Mouse (Mus musculus) lung, adult 2 months (tissue): Measurements from ENCODE around the gene Limd1.

Source experiments
- CTCF ChIP-seq: fragments of 200-500 bp; IDR thresholded peaks from 2 replicates; pipeline ENCODE4 v1.5.1; 2011; ENCODE audit warnings: mild to moderate bottlenecking, low read length, control low read depth; ENCODE audit not compliant: insufficient read depth
- POLR2A ChIP-seq: fragments of 200-500 bp; IDR thresholded peaks from 2 replicates; pipeline ENCODE4 v1.6.1; 2011; ENCODE audit warnings: low read depth, mild to moderate bottlenecking, control low read depth, low read length, borderline replicate concordance; ENCODE audit errors: extremely low read depth

DNA sequence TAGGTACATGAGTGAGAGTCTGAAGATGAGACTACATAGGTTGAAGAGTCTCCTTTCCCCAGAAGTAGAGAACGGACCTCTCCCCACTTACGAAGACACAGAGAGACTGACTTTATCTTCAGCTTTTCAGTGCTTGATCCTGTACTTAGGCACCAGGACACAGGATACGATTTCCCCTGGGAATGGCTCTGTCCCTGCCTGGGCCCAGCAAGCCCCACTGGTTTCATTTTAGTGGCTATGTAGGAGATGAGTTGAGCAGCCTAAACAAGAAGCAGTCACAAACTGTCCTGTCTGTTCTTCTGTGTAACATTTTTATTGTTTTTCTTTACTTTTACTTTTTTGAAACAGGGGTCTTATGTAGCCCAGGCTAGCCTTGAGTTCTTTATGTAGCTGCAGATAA lies 6.3 kb downstream of the Limd1 start:
- TF ChIP-seq POLR2A: no peak
- TF ChIP-seq CTCF: no peak
